Mouse (Mus musculus) lung, postnatal 0 days (tissue): ENCODE data around the gene Gm28557.

Experiments
- CTCF ChIP-seq: IDR thresholded peaks from 2 replicates; pipeline ENCODE4 v1.5.1; 2016; ENCODE audit warnings: antibody characterized with exemption, mild to moderate bottlenecking
- EP300 ChIP-seq: IDR thresholded peaks from 2 replicates; pipeline ENCODE4 v1.6.1; 2016; ENCODE audit warnings: antibody characterized with exemption, mild to moderate bottlenecking, control low read depth

- no peak for TF ChIP-seq CTCF
- TF ChIP-seq EP300: no peak
These were observed 10.5 kb downstream of the Gm28557 start, which contains the start of gene Zfp708 for GRCm38 (mm10) chr13:67097876-67098275.
